Mouse (Mus musculus) embryonic facial prominence, embryonic 13.5 days (tissue): ENCODE measurements at regions not wholly inside any gene's neighbourhood (a gene's known extent, or its start where the extent isn't known, plus 50 kb on each side); places are given as distances from the start of the nearest gene placed in this dataset.

ENCODE experiments used
- ATAC-seq: fragments of 200-750 bp; cut with Nextera tagmentation; 2 replicates; pipeline ENCODE4 v1.8.0; 2017; ENCODE audit warnings: low read depth; ENCODE audit not compliant: insufficient number of reproducible peaks, insufficient read depth, low FRiP score, low TSS enrichment
- H3K27ac ChIP-seq: fragments of 300-500 bp; sonication (generic); 2 replicates; pipeline ENCODE4 v1.5.1; 2015; ENCODE audit warnings: moderate library complexity, mild to moderate bottlenecking, inconsistent platforms
- H3K27me3 ChIP-seq: fragments of 300-500 bp; sonication (generic); 2 replicates; pipeline ENCODE4 v1.6.1; 2015; ENCODE audit warnings: mild to moderate bottlenecking, inconsistent platforms
- H3K36me3 ChIP-seq: fragments of 300-500 bp; sonication (generic); 2 replicates; pipeline ENCODE4 v1.6.1; 2015; ENCODE audit warnings: mild to moderate bottlenecking, inconsistent platforms
- H3K4me1 ChIP-seq: fragments of 300-500 bp; sonication (generic); 2 replicates; pipeline ENCODE4 v1.6.1; 2015; ENCODE audit warnings: inconsistent platforms
- H3K4me2 ChIP-seq: fragments of 300-500 bp; sonication (generic); 2 replicates; pipeline ENCODE4 v1.6.1; 2015; ENCODE audit warnings: moderate library complexity, mild to moderate bottlenecking, inconsistent platforms
- H3K4me3 ChIP-seq: fragments of 300-500 bp; sonication (generic); 2 replicates; pipeline ENCODE4 v1.5.1; 2015; ENCODE audit warnings: mild to moderate bottlenecking, inconsistent platforms
- H3K9ac ChIP-seq: fragments of 300-500 bp; sonication (generic); 2 replicates; pipeline ENCODE4 v1.6.1; 2015; ENCODE audit warnings: mild to moderate bottlenecking, inconsistent platforms
- H3K9me3 ChIP-seq: fragments of 300-500 bp; sonication (generic); 2 replicates; pipeline ENCODE4 v1.6.1; 2016; ENCODE audit warnings: inconsistent platforms
- WGBS: fragments of 180-500 bp; shearing (Covaris S2); methylation state at CpG from one replicate; pipeline ENCODE4 v1.1.7; 2015; ENCODE audit warnings: mixed read lengths; 5-methylcytosine and 5-hydroxymethylcytosine counted together

- no peak for ATAC-seq
- Histone ChIP-seq H3K27ac (no peak overlapping the region), H3K4me2 (no peak overlapping the region), H3K4me1 (no peaks in the 10 kb centered on the region), H3K36me3 (no peaks in the 10 kb centered on the region), H3K27me3 (no peaks in the 10 kb centered on the region), H3K9me3 (no peaks in the 10 kb centered on the region), H3K9ac (no peak overlapping the region), H3K4me3 (no peak overlapping the region)
- 10% methylated on average over 1 of the region's 1 CpGs for WGBS
Measured at GRCm38 (mm10) chr2:79094298-79094697, 160.9 kb upstream of the Itga4 start.

DNA sequence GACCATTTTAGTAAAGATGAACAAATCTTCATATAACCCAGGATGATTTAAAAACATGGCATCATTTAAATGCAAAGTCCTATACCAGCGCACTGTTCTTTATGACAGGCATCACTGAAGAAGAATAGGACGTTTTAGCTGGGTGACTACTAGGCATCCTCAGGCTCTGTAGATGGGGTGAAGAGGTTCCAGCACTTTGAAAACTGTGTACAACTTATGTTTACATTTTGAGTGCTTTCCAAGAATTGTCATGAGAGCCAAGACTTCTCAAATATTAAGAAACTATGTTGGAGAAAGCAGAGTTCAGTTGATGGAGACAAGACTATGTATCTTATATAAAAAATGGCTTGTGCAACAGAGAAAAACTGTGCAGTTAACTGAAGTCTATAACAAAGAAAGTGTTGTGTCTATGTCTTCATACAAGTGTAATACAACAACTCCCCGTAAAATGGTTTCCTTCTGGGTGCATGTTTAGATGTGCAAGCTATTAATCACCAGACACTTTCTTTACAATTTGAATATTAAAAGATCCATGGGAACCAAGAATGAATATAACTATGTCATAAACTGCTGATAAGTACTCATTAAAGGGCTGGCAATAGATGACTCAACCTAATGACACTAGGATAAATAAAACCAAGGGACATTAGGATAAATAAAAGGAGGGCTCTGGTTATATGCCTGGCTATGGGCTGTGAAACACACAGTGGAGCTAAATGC lies 158.5 kb upstream of the Itga4 start:
- no peaks in the 10 kb centered on the region for H3K9me3 ChIP-seq
- H3K27me3 ChIP-seq, result no peaks in the 10 kb centered on the region
- WGBS, result 83% methylated on average over 3 of the region's 3 CpGs
- no peaks in the 10 kb centered on the region for H3K36me3 ChIP-seq
- no peaks in the 10 kb centered on the region for H3K4me1 ChIP-seq
- no peak overlapping the region for H3K27ac ChIP-seq
- H3K9ac ChIP-seq, result no peak overlapping the region
- no peak overlapping the region for H3K4me2 ChIP-seq
- no peak overlapping the region for H3K4me3 ChIP-seq
- ATAC-seq, result no peak

- H3K4me1 ChIP-seq, result no peaks in the 10 kb centered on the region
- H3K4me3 ChIP-seq, result no peak overlapping the region
- H3K36me3 ChIP-seq, result no peaks in the 10 kb centered on the region
- no peak for ATAC-seq
- H3K27ac ChIP-seq, result no peak overlapping the region
- H3K27me3 ChIP-seq, result no peaks in the 10 kb centered on the region
- no peak overlapping the region for H3K9ac ChIP-seq
- WGBS, result 96% methylated on average over 1 of the region's 1 CpGs
- no peak overlapping the region for H3K4me2 ChIP-seq
- H3K9me3 ChIP-seq, result no peaks in the 10 kb centered on the region
Measured at GRCm38 (mm10) chr2:79099601-79100000, 155.6 kb upstream of the Itga4 start.

DNA sequence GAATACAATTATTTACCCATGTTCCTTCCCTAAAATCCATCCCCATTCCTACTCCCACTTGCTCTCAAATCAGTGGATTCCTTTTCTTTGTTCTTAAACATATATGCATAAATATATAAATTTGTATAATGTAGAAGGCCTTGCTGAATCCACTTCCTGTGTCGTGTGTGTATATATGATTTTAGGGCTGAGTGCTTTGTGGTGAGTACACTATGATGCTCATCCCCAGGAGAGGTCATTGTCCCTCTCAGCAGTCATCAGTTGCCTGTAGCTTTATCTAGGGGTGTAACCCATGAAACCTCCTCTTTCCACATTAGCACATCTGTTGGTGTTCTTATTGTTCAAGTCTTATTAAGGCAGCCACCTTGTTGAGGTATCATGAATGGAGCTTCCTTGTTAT lies 143.6 kb upstream of the Itga4 start:
- H3K4me3 ChIP-seq, result no peak overlapping the region
- no peak overlapping the region for H3K4me2 ChIP-seq
- no peaks in the 10 kb centered on the region for H3K9me3 ChIP-seq
- no peaks in the 10 kb centered on the region for H3K27me3 ChIP-seq
- H3K9ac ChIP-seq, result no peak overlapping the region
- H3K4me1 ChIP-seq, result no peaks in the 10 kb centered on the region
- ATAC-seq, result no peak
- H3K36me3 ChIP-seq, result no peaks in the 10 kb centered on the region
- 93% methylated on average over 1 of the region's 1 CpGs for WGBS
- H3K27ac ChIP-seq, result no peak overlapping the region

DNA sequence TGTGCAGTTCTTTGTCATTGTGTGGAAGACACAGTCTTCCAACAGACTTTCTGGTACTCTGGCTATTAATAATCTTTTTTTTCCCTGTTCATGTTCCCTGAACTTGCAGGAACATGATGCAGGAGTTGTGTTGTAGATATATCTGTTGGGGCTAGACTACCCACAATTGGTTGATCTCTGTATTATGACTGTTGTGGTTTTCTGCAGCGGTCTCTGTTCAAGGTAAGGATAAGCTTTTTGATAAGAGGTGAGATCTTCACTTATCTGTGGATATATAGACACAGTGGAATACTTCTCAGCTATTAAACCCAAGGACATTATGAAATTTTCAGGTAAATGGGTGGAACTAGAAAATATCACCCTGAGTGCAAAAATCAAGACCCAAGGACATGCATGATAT lies 143.2 kb upstream of the Itga4 start:
- 96% methylated on average over 1 of the region's 1 CpGs for WGBS

GRCm38 (mm10) chr2:79120610-79121345 lies 134.4 kb upstream of the Itga4 start:
- 76% methylated on average over 6 of the region's 6 CpGs for WGBS

More for the DNA sequence above, 143.2 kb upstream of the Itga4 start:
- no peaks in the 10 kb centered on the region for H3K27me3 ChIP-seq
- no peak for ATAC-seq
- H3K36me3 ChIP-seq, result no peaks in the 10 kb centered on the region
- no peak overlapping the region for H3K4me3 ChIP-seq
- no peak overlapping the region for H3K9ac ChIP-seq
- no peaks in the 10 kb centered on the region for H3K4me1 ChIP-seq
- no peak overlapping the region for H3K4me2 ChIP-seq
- no peaks in the 10 kb centered on the region for H3K9me3 ChIP-seq
- H3K27ac ChIP-seq, result no peak overlapping the region

GRCm38 (mm10) chr2:79122530-79122929 lies 132.7 kb upstream of the Itga4 start:
- no peaks in the 10 kb centered on the region for H3K27me3 ChIP-seq
- no peak overlapping the region for H3K27ac ChIP-seq
- H3K9me3 ChIP-seq, result no peaks in the 10 kb centered on the region
- H3K4me1 ChIP-seq, result no peaks in the 10 kb centered on the region
- H3K36me3 ChIP-seq, result no peaks in the 10 kb centered on the region
- no peak overlapping the region for H3K4me3 ChIP-seq
- H3K4me2 ChIP-seq, result no peak overlapping the region
- no peak overlapping the region for H3K9ac ChIP-seq
- no peak for ATAC-seq

More at GRCm38 (mm10) chr2:79120610-79121345, 134.4 kb upstream of the Itga4 start:
- H3K4me3 ChIP-seq, result no peak overlapping the region
- H3K27ac ChIP-seq, result no peak overlapping the region
- no peak overlapping the region for H3K9ac ChIP-seq
- no peak for ATAC-seq
- no peaks in the 10 kb centered on the region for H3K36me3 ChIP-seq
- H3K9me3 ChIP-seq, result no peaks in the 10 kb centered on the region
- no peaks in the 10 kb centered on the region for H3K27me3 ChIP-seq
- H3K4me2 ChIP-seq, result no peak overlapping the region
- no peaks in the 10 kb centered on the region for H3K4me1 ChIP-seq

DNA sequence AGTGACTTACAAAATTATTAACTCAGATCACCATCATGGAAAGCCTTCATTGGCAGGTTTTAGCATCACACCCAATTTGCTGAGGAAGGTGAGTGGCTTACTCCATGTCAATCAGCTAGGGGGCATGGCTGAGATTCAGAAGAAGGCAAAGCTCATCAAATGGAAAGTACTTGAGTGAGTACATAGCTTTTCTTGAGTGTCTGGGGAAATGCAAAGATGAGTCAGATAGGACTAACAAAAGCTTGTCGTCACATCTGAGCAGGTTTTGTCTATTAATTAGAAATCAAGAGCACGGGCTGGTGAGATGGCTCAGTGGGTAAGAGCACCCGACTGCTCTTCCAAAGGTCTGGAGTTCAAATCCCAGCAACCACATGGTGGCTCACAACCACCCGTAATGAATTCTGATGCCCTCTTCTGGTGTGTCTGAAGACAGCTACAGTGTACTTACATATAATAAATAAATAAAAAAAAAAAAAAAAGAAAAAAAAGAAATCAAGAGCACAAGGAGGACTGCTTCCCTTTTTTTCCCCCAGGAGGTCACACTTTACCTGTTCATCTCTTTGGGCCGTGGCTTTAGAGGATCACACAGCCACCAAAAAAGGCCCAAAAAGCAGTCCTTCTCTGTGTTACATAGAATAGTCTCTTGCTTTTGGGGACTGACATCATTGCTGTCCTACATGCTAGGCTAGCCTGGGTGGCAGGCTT lies 130.8 kb upstream of the Itga4 start:
- Histone ChIP-seq H3K4me3 (no peak overlapping the region), H3K4me1 (no peaks in the 10 kb centered on the region), H3K4me2 (no peak overlapping the region), H3K36me3 (no peaks in the 10 kb centered on the region), H3K9me3 (no peaks in the 10 kb centered on the region), H3K27ac (no peak overlapping the region), H3K9ac (no peak overlapping the region), H3K27me3 (no peaks in the 10 kb centered on the region)
- 90% methylated on average over 5 of the region's 5 CpGs for WGBS
- no peak for ATAC-seq

GRCm38 (mm10) chr2:79126170-79126879 lies 128.9 kb upstream of the Itga4 start:
- 47% methylated on average over 6 of the region's 6 CpGs for WGBS
- Histone ChIP-seq H3K4me3 (no peak overlapping the region), H3K4me2 (no peak overlapping the region), H3K27ac (no peak overlapping the region), H3K9ac (no peak overlapping the region), H3K36me3 (no peaks in the 10 kb centered on the region), H3K4me1 (no peaks in the 10 kb centered on the region), H3K27me3 (no peaks in the 10 kb centered on the region), H3K9me3 (no peaks in the 10 kb centered on the region)
- ATAC-seq, result no peak

- no peaks in the 10 kb centered on the region for H3K9me3 ChIP-seq
- no peaks in the 10 kb centered on the region for H3K36me3 ChIP-seq
- no peak for ATAC-seq
- H3K27me3 ChIP-seq, result no peaks in the 10 kb centered on the region
- H3K9ac ChIP-seq, result no peak overlapping the region
- WGBS, result 71% methylated on average over 6 of the region's 6 CpGs
- H3K27ac ChIP-seq, result no peak overlapping the region
- H3K4me1 ChIP-seq, result no peaks in the 10 kb centered on the region
- H3K4me2 ChIP-seq, result no peak overlapping the region
- no peak overlapping the region for H3K4me3 ChIP-seq
Measured at GRCm38 (mm10) chr2:79126996-79127741, 128.1 kb upstream of the Itga4 start.

GRCm38 (mm10) chr2:79127822-79128221 lies 127.4 kb upstream of the Itga4 start:
- Histone ChIP-seq H3K4me3 (no peak overlapping the region), H3K36me3 (no peaks in the 10 kb centered on the region), H3K9ac (no peak overlapping the region), H3K4me1 (no peaks in the 10 kb centered on the region), H3K9me3 (no peaks in the 10 kb centered on the region), H3K4me2 (no peak overlapping the region), H3K27ac (no peak overlapping the region), H3K27me3 (no peaks in the 10 kb centered on the region)
- 95% methylated on average over 1 of the region's 1 CpGs for WGBS
- no peak for ATAC-seq
